Mouse (Mus musculus): ENCODE results near the gene Med31. TPM values are rescaled to one million over a fixed set of nuclear protein-coding genes. Genes with fewer than 3 reads are reported as not detected.

The Med31 gene
- 10 to 100 TPM; 14.5 to 16.4 TPM for total RNA-seq (2021)

DNA sequence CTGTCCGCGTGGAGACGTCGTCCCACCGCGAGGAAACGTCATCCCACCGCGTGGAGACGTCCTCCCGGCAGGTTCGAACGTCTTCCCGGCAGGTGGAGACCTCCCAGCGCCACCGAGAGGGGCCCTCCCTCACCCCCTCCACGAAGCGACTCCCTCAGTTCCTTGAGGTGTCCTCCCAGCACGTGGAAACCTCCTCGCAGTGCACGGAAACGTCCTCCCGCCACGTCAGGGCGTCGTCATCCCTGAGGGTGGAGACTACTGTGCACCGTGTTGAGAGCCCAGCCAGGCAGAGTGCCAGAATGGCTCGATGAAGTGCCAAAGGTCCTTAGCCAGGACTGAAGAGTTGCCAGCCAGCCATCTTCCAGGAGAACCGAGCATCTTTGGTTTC is at the start of gene Med31:
Gene Med31 (minus strand): TSS at position 183 of the 388 bp plus-strand sequence.
- DNase-seq (ENCODE audit: extremely low spot score in 1 of 2, low spot score in 1 of 2), result peak; percentile 63 to 71

GRCm38 (mm10) chr11:72256441-72256840 is 41.0 kb upstream of the Med31 start:
- DNase-seq (ENCODE audit: extremely low spot score in 1 of 2, low spot score in 1 of 2), result no peak

DNA sequence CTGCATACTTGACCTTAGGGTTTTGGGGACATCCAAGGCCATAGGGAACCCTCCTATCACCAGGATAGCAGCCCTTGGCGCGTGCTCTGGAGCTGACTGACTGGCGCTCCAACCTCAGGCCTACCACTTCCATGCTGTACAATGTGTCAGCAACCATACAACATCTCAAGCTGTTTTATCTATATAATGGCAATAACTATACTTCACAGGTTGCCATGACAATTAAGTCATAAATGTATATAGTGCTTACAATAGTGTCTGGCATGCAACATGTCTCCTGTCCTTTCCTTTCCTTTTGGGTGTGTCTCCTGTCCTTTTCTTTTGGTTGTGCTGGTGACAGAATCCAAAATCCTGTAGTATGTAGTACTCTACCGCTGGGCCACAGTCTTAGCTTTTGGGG is 40.2 kb upstream of the Med31 start:
- no peak for DNase-seq (ENCODE audit: extremely low spot score in 1 of 2, low spot score in 1 of 2)

DNA sequence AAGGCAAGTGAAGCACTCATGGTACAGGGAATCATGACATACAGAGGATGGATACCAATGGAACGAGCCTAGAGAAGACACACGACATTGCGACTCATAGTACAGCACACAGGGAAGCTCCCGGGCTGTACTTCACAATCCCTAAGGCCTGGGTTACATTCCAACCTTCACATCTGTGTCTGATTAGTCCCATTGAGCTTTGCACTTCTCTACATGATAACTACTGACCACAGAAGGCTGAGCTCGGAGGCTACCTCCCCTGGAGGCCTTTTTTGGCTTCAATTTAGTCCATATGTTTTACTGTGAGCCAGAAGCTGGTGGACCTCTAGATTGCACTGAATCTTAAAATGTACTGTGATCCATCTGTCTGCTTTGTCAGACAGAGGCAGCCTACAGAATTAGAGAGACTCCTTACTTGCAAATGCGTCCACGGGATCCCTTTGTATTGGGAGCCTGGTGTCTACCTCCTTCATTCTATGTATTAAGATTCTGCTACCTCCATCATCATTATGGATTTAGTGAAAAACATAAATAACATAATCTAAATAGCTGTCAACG is 29.9 kb upstream of the Med31 start:
- no peak for DNase-seq (ENCODE audit: extremely low spot score in 1 of 2, low spot score in 1 of 2)

DNA sequence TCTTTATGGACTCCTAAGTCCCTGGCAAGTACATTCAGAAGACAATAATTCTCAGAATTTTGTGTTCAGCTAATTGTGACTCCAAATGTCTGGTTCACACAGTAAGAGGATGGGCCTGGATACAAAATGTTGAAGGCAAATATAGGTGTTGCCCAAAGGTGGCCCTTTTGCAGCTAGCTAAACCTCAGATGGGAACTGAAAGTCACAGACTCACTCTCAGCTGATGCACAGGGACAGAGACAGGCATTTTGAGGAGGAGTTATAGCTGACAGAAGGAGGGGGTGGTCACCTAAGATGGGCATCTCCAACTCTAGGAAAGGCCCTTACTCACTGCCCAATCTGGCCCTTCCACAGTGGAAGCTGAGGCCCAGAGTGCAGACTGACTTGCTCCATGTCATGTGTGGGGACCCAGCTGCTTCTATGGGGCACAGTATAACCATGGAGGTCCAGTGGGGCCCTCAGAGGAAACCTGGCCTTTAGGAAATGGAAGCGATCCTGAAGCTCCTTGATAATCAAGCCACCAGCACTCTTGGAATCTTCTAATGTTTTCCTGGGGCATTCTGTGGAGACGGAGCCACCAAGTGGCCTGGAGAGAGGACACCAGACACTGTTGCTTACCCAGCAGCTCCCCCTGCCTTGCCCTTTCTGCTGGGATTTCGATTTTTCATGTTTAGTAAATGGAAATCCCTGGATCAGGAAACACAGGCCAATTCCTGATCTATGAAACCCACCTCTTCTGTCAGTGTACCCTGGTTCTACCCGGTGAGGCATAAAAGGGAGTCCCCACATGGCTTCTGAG is 24.9 kb upstream of the Med31 start:
- DNase-seq (ENCODE audit: extremely low spot score in 1 of 2, low spot score in 1 of 2), result no peak

GRCm38 (mm10) chr11:72234013-72234412 is 18.6 kb upstream of the Med31 start:
- DNase-seq (ENCODE audit: extremely low spot score in 1 of 2, low spot score in 1 of 2), result peak in 1 of 2 experiments; percentile 24

DNA sequence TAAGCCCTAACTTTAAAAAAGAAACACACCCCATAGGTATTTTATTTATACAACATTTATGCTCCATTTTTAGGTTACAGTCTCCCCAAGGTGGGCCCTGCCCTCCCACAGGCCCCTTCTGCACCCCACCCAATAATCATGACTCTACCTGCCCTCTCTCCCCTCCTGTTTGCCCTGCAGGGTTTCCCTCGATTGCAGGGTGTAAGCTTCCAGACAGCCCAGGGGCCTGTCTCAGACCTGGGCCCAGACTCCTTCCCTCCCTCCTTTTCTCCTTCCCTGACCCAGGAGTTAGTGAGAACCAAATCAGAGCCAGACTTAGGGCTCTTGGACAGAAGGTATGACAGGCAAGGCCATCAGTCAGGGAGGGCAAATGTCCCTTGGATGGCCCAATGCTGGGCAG is 17.6 kb upstream of the Med31 start:
- no peak for DNase-seq (ENCODE audit: extremely low spot score in 1 of 2, low spot score in 1 of 2)

- no peak for DNase-seq (ENCODE audit: extremely low spot score in 1 of 2, low spot score in 1 of 2)
Observed at GRCm38 (mm10) chr11:72232068-72232467, 16.7 kb upstream of the Med31 start.

GRCm38 (mm10) chr11:72228513-72228912 is 13.1 kb upstream of the Med31 start:
- no peak for DNase-seq (ENCODE audit: extremely low spot score in 1 of 2, low spot score in 1 of 2)

DNA sequence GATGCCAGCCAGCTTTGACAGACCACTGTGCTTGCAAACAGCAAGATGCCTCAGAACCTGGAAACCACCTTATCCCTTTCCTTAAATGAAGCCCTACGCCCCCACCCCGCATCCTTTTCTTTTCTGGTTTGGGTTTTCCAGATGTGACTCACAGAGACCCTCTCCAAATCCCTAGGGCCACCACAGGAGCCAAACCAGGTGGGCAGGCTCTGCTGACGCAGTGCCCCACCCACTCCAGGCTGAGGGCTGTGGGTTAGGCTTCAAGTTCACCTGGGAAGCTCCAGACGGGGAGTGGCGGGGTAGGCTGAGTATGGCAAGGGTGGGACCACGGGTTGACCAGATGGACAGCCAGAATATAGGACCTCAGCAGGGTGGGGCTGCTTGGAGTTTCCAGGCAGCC is 11.5 kb upstream of the Med31 start:
- no peak for DNase-seq (ENCODE audit: extremely low spot score in 1 of 2, low spot score in 1 of 2)

- DNase-seq (ENCODE audit: extremely low spot score in 1 of 2, low spot score in 1 of 2), result no peak
Observed at GRCm38 (mm10) chr11:72226020-72226791, 10.8 kb upstream of the Med31 start.

GRCm38 (mm10) chr11:72224865-72225264 is 9.5 kb upstream of the Med31 start:
- DNase-seq (ENCODE audit: extremely low spot score in 1 of 2, low spot score in 1 of 2), result peak; percentile 78 to 95

DNA sequence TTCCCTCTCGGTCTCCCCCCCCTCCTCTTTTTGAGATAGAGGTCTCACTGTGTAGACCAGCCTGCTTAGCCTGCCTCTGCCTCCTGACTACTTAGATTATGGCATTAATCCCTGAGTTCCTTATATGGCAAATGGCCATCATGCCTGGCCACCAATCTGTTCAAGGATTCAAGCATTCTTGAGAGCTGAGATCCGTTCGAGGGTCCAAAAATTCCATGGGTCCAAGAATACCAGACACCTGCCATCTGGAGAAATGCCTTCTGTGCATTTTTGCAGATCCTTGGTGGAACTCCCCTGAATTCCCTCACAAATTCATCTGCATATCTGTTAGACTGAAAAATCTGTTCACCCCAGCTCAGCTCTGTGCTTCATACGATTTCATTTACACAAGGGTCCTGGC is 8.0 kb upstream of the Med31 start:
- DNase-seq (ENCODE audit: extremely low spot score in 1 of 2, low spot score in 1 of 2), result no peak

DNA sequence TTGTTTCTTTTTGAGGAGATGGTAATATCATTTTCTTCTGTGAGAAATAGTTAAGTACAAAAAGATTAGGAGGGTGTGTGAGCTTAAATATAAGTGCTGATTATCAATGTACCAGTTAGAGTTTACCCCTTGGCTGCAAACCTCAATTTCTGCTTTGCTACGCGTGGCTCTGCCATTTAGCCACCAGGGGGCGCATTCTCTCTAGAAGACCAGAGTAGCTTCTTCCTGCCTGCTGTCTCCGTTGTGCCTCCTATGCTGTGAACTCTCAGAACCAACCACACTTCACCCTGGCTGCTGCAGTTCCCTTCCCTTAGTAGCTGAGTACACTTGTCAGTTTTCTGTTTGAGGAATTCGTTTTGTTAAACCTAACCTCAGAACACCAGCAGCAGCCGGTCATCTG is 5.9 kb upstream of the Med31 start:
- peak; percentile 46 to 76 for DNase-seq (ENCODE audit: extremely low spot score in 1 of 2, low spot score in 1 of 2)

DNA sequence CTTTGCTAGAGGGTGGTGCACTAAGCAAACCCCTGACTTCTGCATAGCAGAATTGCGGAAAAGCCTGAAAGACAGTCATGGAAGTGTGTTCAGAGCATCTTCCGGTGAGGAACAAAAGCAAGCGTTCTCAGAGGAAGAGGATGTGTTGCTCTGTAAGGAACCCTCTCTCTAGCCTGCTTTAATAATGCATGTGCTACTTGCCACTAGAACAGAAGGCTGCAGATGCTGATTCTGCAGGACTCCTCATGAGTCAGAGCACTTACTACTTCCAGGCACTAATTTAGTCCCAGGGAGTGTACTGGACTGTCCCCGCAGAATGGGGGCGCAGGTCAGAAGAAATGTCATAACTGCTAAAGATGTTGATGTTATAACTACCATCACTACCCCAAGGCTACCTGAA is 1.7 kb upstream of the Med31 start:
- DNase-seq (ENCODE audit: extremely low spot score in 1 of 2, low spot score in 1 of 2), result no peak

DNA sequence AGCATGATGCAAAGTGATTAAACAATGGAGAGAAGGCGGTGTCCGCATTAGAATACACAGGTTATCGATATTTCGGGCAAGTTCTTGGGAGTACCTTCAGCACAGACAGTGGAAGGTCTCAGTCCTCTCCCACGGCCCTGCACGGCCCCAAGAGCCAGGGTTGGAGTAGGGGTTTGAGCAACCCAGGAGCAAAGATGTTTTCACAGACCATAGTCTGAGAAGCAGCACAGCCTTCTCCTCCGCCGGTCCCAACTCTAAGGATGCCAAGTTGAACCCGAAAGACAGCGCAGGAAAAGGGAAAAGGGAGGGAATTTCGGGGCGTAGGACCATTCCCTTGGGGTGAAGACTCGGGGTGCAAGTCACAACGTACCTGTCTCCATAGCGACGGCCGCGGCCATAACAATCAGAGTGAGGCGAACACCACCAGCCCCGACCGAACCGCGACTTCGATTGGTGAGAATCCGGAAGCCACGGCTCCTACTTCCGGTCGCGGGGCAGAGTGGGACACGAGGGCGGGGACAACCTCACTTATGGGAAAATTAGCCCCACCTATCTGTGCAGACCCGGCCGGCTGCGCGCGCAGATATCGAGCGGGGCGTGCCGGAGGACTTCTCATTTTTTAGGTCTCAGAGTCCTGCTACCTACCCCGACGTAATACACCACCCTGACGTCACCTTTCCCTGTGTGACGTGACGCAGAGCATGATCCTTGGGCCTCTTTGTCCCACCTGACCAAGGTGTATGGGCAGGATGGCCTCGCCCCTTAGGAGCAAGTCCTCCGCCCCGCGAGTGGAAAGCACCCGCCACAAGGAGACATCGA is 592 bp downstream of the Med31 start:
- peak; percentile 81 to 88 for DNase-seq (ENCODE audit: extremely low spot score in 1 of 2, low spot score in 1 of 2)

- DNase-seq (ENCODE audit: extremely low spot score in 1 of 2, low spot score in 1 of 2), result no peak
Observed at GRCm38 (mm10) chr11:72207834-72208377, 7.5 kb downstream of the Med31 start.

DNA sequence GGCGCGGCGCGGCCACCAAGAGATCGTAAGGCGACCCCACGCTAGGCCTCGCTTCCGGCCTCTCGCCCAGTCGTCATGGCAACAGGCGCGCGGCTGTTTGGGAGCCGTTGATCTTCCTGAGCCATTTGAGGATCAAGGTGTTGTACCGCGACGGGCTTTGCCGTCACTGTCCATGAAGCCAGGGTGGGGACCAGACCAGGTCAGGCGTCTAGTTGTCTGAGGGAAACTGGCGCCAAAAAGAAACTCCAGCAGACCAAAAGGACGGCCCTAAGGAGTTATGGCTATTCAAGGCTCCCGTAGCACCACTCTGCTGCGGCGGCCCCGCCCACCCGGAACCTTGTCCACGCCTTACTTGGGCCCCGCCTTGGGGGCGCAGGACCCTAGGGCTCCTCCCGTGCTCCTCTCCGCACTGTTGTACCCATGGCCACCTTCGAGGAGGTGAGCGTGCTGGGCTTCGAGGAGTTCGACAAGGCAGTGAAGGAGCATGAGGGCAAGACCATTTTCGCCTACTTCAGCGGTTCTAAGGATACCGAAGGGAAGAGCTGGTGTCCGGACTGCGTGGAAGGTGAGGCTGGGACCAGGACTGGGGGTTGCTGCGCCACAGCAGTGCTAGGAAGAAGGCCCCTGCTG is 8.1 kb downstream of the Med31 start, which contains the start of the genes 4933427D14Rik and Txndc17:
Gene 4933427D14Rik (minus strand): TSS at position 256 of the 630 bp plus-strand sequence.
Gene Txndc17 (plus strand): TSS at position 344 of the 630 bp plus-strand sequence.
- DNase-seq (ENCODE audit: extremely low spot score in 1 of 2, low spot score in 1 of 2), result peak; percentile 75 to 77

GRCm38 (mm10) chr11:72206341-72207203 is 8.8 kb downstream of the Med31 start, which contains the start of gene Gm43951:
Gene Gm43951 (minus strand): TSS chr11:72206840.
- DNase-seq (ENCODE audit: extremely low spot score in 1 of 2, low spot score in 1 of 2), result peak in 1 of 2 experiments; percentile 40
